Mouse (Mus musculus): ENCODE measurements at regions not wholly inside any gene's neighbourhood (a gene's known extent, or its start where the extent isn't known, plus 50 kb on each side); places are given as distances from the start of the nearest gene placed in this dataset.

DNA sequence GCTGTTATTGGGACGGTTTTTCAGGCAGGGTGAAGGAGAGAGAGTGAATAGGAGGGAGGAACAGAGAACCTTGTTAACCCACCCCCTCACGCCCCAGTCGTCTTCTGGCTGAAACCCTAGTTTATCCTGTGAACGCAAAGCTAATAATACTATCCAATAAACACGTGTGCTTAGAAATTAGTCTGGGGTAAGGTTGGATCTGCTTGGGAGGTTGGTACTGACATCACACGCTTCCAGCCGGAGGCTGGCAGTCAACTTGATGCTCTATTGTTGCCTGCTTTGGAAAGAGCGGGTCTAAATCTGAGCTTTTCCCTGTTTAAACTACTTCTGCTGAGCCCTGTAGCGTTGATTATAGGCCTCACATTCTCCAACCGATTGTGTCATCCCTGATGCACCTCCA, 138.4 kb upstream of the Mdm1 start:
- no peak overlapping the region for H3K9ac ChIP-seq
- WGBS (ENCODE audit: insufficient replicate concordance) = 68% methylated on average over 10 of the region's 10 CpGs
- peaks cover 13% of the 10 kb centered on the region; the same call in 1 of the 2 replicates for H3K4me1 ChIP-seq
- no peak overlapping the region for H3K4me3 ChIP-seq
- no peaks in the 10 kb centered on the region for H3K9me3 ChIP-seq (replicated peaks)
- no peak overlapping the region for H3K4me2 ChIP-seq
- ATAC-seq = no peak
- no peak overlapping the region for H3K27ac ChIP-seq
- no peaks in the 10 kb centered on the region for H3K27me3 ChIP-seq (replicated peaks)
- no peaks in the 10 kb centered on the region for H3K36me3 ChIP-seq

DNA sequence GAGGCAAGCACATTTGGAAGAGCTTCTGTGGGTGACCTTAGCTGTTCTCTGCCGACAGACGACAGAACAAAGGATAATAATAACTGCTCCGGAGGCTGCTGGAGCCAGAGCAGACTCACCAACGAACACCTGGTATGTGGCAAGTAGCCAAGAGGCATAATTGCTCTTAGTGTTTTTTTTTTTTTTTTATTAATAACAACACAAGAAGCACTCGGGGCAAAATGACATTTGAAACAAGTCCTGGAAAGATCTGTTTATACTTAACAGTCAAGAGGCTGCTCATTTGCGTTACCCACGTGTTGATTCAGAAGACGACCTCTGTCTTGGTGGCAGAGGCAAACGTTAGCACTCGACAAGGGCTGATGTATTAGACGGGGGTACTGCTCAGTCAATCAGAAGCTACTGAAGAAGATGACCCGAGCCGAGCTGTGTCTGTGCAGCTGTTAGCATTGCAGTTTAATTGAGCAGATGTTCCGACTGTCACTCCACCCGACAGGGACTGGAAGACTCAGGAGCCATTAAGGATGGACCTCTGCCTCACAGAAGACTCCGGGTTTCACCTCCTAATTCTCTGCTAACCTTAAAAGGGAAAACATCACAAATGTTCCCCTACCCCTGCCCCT, 137.8 kb upstream of the Mdm1 start:
- H3K9me3 ChIP-seq (replicated peaks) = peaks cover 2% of the 10 kb centered on the region; the same call in 1 of the 2 replicates
- H3K27me3 ChIP-seq (replicated peaks) = no peaks in the 10 kb centered on the region
- no peaks in the 10 kb centered on the region for H3K36me3 ChIP-seq
- peaks cover 13% of the 10 kb centered on the region; the same call in 1 of the 2 replicates for H3K4me1 ChIP-seq
- H3K4me2 ChIP-seq = no peak overlapping the region
- H3K4me3 ChIP-seq = no peak overlapping the region
- H3K27ac ChIP-seq = no peak overlapping the region
- no peak for ATAC-seq
- 60% methylated on average over 16 of the region's 16 CpGs for WGBS (ENCODE audit: insufficient replicate concordance)
- no peak overlapping the region for H3K9ac ChIP-seq

DNA sequence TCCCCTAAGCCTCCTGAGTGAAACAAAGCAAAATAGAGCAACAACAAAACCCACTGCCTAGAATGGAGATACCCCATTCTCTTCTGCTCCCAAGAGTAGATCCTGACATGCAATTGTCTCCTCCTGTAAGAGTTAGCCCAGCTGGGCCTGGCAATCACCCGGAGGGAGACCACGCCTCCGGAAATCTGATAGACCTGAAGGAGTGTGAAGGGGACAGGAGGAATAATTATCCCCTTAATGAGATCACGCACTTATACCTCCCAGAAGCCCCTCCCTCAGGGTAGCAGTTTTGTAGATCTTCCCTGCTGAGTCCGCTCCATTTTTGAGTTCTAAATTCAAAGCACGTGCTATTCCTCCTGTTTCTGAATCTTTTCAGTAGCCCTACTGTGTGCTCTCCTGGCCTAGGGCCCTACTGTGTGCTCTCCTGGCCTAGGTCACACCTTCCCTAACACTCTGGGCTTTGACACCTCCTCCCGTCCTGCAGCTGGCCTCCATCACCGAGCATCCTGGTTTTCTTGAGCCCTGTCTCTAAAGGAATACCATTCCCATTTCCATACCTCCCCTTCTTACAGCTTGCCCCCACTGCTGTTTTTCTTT, 137.2 kb upstream of the Mdm1 start:
- 59% methylated on average over 8 of the region's 8 CpGs for WGBS (ENCODE audit: insufficient replicate concordance)

DNA sequence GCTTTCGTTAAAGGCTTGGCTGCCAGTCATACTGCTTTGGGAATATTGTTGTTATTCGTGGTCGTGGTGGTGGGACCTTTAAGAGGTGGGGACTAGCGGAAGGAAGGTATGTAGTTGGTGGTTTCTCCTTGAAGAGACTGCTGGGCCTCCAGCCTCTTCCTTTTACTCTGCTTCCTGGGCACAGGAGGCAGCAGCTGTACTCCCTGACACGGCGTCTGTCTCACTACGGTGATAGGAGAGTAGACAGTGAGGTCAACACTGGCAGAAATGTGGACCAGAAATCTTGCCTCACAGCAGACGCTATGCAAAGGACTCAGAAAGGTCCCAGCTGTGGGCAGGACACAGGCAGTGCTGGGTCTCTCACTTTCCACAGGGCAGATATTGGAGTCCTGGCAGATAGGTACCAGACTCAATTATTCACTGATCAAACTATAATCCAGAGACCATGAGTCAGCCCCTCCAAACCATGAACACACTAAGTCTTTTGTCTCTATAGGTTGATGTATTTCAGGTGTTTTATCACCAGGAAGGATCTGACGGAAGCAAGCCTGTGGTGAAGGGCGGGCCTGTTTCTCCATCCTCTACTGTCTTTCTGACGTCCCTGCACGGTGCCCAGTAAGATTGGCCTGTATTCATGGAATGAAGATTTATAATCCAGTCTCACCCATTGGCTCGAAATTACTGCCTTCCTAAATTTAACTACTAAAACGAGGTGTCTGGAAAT, 134.6 kb upstream of the Mdm1 start:
- H3K9me3 ChIP-seq (replicated peaks) = peaks cover 11% of the 10 kb centered on the region
- H3K4me3 ChIP-seq = no peak overlapping the region
- H3K36me3 ChIP-seq = no peaks in the 10 kb centered on the region
- H3K27me3 ChIP-seq (replicated peaks) = no peaks in the 10 kb centered on the region
- no peak overlapping the region for H3K4me2 ChIP-seq
- H3K9ac ChIP-seq = no peak overlapping the region
- no peak overlapping the region for H3K27ac ChIP-seq
- no peak for ATAC-seq
- peaks cover 6% of the 10 kb centered on the region; the same call in 1 of the 2 replicates for H3K4me1 ChIP-seq
- 38% methylated on average over 14 of the region's 14 CpGs for WGBS (ENCODE audit: insufficient replicate concordance)

More for the DNA sequence above, 137.2 kb upstream of the Mdm1 start:
- H3K4me2 ChIP-seq = no peak overlapping the region
- ATAC-seq = no peak
- no peak overlapping the region for H3K4me3 ChIP-seq
- no peak overlapping the region for H3K27ac ChIP-seq
- no peaks in the 10 kb centered on the region for H3K27me3 ChIP-seq (replicated peaks)
- H3K36me3 ChIP-seq = no peaks in the 10 kb centered on the region
- peaks cover 13% of the 10 kb centered on the region; the same call in 1 of the 2 replicates for H3K4me1 ChIP-seq
- H3K9ac ChIP-seq = no peak overlapping the region
- H3K9me3 ChIP-seq (replicated peaks) = peaks cover 8% of the 10 kb centered on the region; the same call in 1 of the 2 replicates

DNA sequence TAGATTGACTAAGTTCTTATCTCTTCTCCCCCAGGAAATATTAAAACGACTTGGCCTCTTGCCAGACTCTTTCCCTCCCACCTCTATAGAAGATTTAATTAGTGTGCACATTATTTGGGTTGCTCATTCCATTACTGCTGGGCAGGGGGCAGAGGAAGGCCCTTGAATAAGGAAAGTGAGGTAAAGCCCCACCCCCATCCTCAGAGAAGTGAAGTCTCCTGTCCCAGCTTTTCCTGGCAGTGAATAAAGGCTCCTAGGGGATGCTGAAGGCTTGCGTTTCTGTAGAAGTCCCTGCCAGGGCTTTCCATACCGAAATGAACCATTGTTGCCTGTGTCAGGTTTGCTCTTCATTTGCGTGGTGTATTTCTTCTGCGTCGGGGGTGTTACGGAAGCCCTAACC, 133.8 kb upstream of the Mdm1 start:
- H3K9ac ChIP-seq = no peak overlapping the region
- 73% methylated on average over 7 of the region's 7 CpGs for WGBS (ENCODE audit: insufficient replicate concordance)
- no peaks in the 10 kb centered on the region for H3K36me3 ChIP-seq
- H3K4me3 ChIP-seq = no peak overlapping the region
- H3K4me1 ChIP-seq = 0 out of 2 replicates have a peak, but pooled peaks cover 5% of the 10 kb centered on the region
- H3K27me3 ChIP-seq (replicated peaks) = no peaks in the 10 kb centered on the region
- H3K9me3 ChIP-seq (replicated peaks) = peaks cover 11% of the 10 kb centered on the region
- no peak for ATAC-seq
- H3K27ac ChIP-seq = no peak overlapping the region
- no peak overlapping the region for H3K4me2 ChIP-seq

DNA sequence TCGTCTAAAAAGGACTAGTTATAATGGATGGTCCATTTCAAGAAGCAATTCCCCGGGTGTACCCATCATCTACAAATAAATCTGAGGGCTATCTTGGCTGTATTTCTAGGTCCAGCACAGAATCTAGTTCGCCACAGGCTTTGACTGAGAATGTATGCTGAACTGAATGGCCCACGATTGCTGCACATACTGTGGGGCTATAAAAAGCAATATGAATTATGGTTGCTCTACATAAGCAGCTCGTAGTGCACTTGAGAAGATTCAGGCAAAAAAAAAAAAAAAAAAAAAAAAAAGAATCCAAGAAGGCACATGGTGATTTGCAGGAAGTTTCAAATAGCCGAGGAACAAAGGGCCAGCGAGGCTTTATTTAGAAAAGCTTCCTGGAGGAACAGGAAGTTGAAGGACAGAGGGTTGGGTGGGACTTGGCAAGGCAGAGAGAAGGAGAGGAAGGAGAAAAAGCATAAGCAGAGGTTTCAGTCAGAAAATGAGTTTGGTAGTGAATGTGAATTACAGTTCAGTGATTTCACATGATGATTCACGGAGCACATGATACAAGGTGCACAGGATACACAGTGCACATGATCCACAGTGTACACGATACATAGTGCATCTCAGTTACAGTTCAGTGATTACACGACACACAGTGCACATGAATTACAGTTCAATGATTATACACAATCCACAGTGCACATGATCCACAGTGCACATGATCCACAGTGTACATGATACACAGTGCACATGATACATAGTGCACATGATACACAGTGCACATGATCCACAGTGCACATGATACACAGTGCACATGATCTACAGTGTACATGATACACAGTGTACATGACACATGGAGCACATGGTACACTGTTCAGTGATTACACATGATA, 129.7 kb upstream of the Mdm1 start:
- no peak for ATAC-seq
- no peaks in the 10 kb centered on the region for H3K36me3 ChIP-seq
- no peak overlapping the region for H3K27ac ChIP-seq
- H3K9me3 ChIP-seq (replicated peaks) = peaks cover 11% of the 10 kb centered on the region
- H3K9ac ChIP-seq = no peak overlapping the region
- H3K4me2 ChIP-seq = no peak overlapping the region
- no peak overlapping the region for H3K4me3 ChIP-seq
- 0 out of 2 replicates have a peak, but pooled peaks cover 2% of the 10 kb centered on the region for H3K4me1 ChIP-seq
- H3K27me3 ChIP-seq (replicated peaks) = no peaks in the 10 kb centered on the region
- WGBS (ENCODE audit: insufficient replicate concordance) = 64% methylated on average over 10 of the region's 10 CpGs

DNA sequence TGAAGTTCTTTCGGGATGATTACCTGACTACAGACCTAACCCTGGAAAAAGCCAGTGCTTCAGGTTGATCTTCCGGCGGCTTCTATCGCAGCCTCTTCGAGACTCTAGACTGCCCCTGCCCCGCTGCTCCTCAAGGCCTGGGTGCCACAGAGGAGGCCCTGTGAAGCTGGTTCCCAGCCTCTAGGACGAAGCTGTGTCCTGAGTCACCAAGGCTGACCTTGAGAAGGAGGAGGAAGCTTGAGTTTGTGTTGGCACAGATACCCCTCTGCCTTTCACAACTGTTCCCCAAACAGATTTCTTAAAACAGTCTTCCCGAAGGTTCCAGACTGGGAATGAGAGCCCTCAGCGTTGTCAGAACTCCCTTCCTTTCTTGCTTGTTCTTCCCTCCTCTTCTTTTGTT, 112.8 kb upstream of the Mdm1 start:
- no peak overlapping the region for H3K27ac ChIP-seq
- peaks cover 5% of the 10 kb centered on the region; the same call in 1 of the 2 replicates for H3K9me3 ChIP-seq (replicated peaks)
- H3K4me3 ChIP-seq = no peak overlapping the region
- H3K36me3 ChIP-seq = no peaks in the 10 kb centered on the region
- ATAC-seq = no peak
- no peaks in the 10 kb centered on the region for H3K4me1 ChIP-seq
- no peak overlapping the region for H3K9ac ChIP-seq
- H3K4me2 ChIP-seq = no peak overlapping the region
- no peaks in the 10 kb centered on the region for H3K27me3 ChIP-seq (replicated peaks)
- 76% methylated on average over 9 of the region's 9 CpGs for WGBS (ENCODE audit: insufficient replicate concordance)

DNA sequence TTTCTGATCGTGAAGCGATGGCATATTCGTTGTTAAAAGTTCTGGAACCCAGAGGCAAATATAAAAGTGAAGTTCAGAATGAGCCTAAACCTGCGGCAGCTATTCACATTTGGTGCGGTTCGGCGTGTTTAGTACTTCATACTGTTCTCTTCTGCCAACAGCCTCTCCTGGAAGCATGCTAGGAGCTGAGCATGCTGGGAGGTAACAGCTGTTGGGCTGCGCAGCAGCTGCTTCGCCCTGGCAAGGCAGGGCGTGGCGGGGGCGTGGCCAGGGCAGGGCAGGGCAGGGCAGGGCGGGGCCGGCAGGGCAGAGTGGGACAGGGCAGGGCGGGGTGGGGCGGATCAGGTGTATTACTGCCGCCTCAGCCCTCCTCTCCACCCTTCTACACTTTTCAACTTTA, 107.2 kb upstream of the Mdm1 start:
- WGBS (ENCODE audit: insufficient replicate concordance) = 71% methylated on average over 17 of the region's 17 CpGs
- Histone ChIP-seq H3K9me3 (replicated peaks) (peaks cover 17% of the 10 kb centered on the region), H3K9ac (no peak overlapping the region), H3K27me3 (replicated peaks) (no peaks in the 10 kb centered on the region), H3K27ac (no peak overlapping the region), H3K4me3 (no peak overlapping the region), H3K4me1 (peaks cover 5% of the 10 kb centered on the region), H3K4me2 (no peak overlapping the region), H3K36me3 (no peaks in the 10 kb centered on the region)
- peak; percentile 42; the same call in 1 of the 2 replicates for ATAC-seq

DNA sequence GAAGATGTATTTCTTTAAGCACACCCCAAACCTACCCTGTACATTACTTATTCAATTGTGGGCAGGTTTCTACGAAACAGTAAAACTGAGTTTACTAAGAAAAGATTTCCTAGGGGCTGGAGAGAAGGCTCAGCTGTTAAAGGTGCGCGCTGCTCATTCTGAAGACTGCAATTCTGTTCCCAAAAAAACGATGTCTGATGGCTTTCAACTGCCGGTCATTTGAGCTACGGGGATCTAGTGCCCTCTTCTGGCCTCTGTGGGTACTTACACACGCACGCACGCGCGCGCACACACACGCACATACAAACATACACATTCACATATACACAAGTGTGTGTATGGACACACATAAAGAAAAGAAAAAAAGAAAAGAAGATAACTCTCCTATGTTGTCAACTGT, 106.6 kb upstream of the Mdm1 start:
- no peak overlapping the region for H3K4me2 ChIP-seq
- ATAC-seq = no peak
- peaks cover 17% of the 10 kb centered on the region for H3K9me3 ChIP-seq (replicated peaks)
- no peak overlapping the region for H3K27ac ChIP-seq
- no peaks in the 10 kb centered on the region for H3K27me3 ChIP-seq (replicated peaks)
- 80% methylated on average over 13 of the region's 13 CpGs for WGBS (ENCODE audit: insufficient replicate concordance)
- peaks cover 5% of the 10 kb centered on the region for H3K4me1 ChIP-seq
- H3K4me3 ChIP-seq = no peak overlapping the region
- H3K36me3 ChIP-seq = no peaks in the 10 kb centered on the region
- H3K9ac ChIP-seq = no peak overlapping the region

DNA sequence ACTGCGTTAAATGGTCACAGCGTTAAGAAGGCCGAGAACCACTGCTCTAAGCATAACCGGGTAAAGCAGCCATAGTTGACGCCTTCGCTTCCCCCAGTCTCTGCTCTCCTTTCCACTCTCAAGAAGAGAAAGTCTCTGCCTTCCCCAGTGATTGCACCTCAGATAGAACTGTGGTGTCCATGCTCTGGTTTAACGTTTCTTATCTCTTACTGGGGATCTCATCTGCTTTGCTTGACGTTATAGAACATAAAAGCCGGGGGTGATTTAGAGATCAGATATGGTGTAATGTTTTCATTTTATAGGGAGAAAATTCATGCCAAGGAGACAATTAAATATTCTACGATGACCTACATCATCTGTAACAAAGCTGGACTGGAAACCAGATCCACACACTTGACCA, 103.1 kb upstream of the Mdm1 start:
- no peak overlapping the region for H3K9ac ChIP-seq
- H3K9me3 ChIP-seq (replicated peaks) = peaks cover 16% of the 10 kb centered on the region
- WGBS (ENCODE audit: insufficient replicate concordance) = 83% methylated on average over 10 of the region's 10 CpGs
- no peak overlapping the region for H3K27ac ChIP-seq
- no peak overlapping the region for H3K4me3 ChIP-seq
- H3K4me2 ChIP-seq = no peak overlapping the region
- H3K4me1 ChIP-seq = peaks cover 5% of the 10 kb centered on the region
- H3K36me3 ChIP-seq = no peaks in the 10 kb centered on the region
- no peaks in the 10 kb centered on the region for H3K27me3 ChIP-seq (replicated peaks)
- no peak for ATAC-seq

DNA sequence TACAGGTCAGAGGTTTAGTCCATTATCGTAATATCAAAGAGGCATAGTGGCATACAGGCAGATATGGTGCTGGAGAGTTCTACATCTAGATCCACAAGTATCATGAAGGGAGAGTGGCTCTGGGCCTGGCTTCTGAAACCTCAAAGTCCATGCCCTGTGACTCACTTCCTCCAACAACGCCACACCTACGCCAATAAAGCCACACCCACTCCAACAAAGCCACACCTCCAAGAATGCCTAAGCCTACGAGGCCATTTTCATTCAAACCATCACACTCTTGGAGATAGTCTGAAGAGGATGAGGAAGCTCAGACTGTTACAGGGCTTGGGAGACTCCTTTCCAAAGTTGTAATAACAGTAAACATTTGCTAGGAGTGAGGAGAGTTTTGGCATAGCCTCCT, 102.6 kb upstream of the Mdm1 start:
- Histone ChIP-seq H3K36me3 (no peaks in the 10 kb centered on the region), H3K4me3 (no peak overlapping the region), H3K9ac (no peak overlapping the region), H3K4me1 (peaks cover 5% of the 10 kb centered on the region), H3K9me3 (replicated peaks) (peaks cover 10% of the 10 kb centered on the region), H3K27me3 (replicated peaks) (no peaks in the 10 kb centered on the region), H3K27ac (no peak overlapping the region), H3K4me2 (no peak overlapping the region)
- no peak for ATAC-seq
- 66% methylated on average over 4 of the region's 4 CpGs for WGBS (ENCODE audit: insufficient replicate concordance)

Measured in liver, embryonic 12.5 days (tissue).